Mouse (Mus musculus): ENCODE measurements around the gene Gamt. TPM values are rescaled to one million over a fixed set of nuclear protein-coding genes. Genes with fewer than 3 reads are reported as not detected.

Gene Gamt
- polyA plus RNA-seq, 1 experiment = 13.1 TPM

DNA sequence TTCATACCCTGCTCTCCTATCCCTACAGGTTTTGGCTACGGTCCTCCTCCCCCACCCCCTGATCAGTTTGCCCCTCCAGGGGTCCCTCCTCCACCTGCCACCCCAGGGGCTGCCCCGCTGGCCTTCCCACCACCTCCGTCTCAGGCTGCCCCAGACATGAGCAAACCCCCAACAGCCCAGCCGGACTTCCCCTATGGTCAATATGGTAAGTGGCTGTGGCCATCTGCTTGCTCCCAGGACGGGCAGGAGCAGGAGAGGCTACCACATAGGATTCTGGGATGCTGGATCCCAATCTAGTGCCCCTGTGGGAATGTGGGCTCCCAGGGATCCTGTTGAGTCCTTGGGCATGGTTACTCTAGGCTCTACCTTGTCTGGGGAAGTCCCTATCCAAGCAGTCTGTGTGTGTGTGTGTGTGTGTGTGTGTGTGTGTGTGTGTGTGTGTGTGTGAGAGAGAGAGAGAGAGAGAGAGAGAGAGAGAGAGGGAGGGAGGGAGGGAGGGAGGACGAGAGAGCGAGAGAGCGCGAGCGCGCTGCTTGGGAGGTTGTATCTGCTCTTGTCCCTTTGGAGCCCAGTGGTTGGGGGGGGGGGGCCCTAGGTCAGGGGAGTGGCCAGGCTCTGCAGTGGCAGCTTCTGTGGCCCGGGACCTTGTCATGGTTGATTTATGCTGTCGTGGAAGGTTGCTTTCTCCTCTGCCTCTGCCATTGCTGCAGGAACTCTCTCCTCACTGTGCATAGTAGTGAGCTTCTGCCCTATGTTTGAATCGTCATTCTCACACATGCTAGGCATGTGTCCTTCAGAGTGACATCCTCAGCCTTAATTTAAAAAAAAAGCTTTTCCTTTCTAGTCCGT lies 24.6 kb upstream of the Gamt start:
- TF ChIP-seq CTCF (IDR thresholded peaks at IDR 0.05; ENCODE audit: extremely low read depth, insufficient read length, insufficient replicate concordance, low read depth, low read length) (no peak), POLR2A (IDR thresholded peaks at IDR 0.05; ENCODE audit: low read depth, low read length) (no peak)
- Histone ChIP-seq H3K4me1 (ENCODE audit: control insufficient read depth, insufficient read depth, insufficient read length, low read length) (peaks cover 16% of the 10 kb centered on the region), H3K27me3 (ENCODE audit: control insufficient read depth, insufficient read depth, low read length) (no peaks in the 10 kb centered on the region), H3K4me3 (ENCODE audit: low read depth, low read length) (no peak overlapping the region), H3K27ac (ENCODE audit: insufficient read depth, low read depth, low read length) (no peak overlapping the region), H3K36me3 (ENCODE audit: control insufficient read depth, insufficient read depth, low read length) (peaks cover 52% of the 10 kb centered on the region)
- WGBS = 87% methylated on average over 14 of the region's 15 CpGs

DNA sequence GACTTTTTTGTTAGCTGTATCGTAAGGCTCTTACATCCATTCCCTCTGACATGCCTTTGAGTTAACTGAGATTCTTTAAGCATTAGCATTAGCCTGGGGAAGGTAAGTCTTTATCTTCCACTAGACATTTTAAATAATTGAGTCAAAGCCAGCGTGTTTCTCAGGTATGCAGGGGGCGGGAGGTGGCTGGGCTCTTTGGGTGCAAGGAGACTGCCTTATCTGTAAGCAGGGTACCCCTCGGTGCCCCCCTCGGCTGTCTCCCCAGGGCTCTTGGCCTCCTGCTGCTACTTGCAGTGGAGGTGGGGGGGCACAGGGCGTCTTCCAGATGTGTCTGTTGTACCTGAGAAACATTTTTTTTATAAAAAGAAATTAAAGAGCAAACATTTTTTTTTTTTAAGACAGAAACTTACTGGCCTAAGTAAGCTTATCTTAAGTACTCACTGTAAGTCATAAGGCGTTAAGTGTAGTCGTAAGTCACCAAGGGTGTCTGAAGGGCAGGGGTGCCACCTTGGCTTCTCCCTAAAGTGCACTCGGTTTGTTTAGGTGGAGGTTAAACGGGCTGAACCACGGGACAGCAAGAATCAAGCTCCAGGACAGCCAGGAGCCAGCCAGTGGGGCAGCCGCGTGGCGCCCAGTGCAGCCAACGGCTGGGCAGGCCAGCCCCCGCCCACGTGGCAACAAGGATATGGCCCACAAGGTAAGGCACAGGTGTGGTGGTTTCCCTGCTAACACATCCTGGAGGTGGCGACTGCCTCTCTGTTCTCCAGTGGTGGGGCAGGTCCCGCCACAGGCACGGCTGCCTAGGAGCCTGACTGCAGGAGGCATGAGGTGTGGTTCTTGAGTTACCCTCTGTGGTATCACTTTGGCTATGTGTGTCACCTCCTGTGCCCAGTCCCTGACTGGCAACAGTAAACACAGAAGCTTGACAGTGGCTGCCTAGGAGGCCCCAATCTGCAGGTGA lies 21.9 kb upstream of the Gamt start:
- peaks cover 73% of the 10 kb centered on the region for H3K36me3 ChIP-seq (ENCODE audit: control insufficient read depth, insufficient read depth, low read length)
- no peaks in the 10 kb centered on the region for H3K27me3 ChIP-seq (ENCODE audit: control insufficient read depth, insufficient read depth, low read length)
- WGBS = 44% methylated on average over 20 of the region's 20 CpGs
- TF ChIP-seq CTCF (IDR thresholded peaks at IDR 0.05; ENCODE audit: extremely low read depth, insufficient read length, insufficient replicate concordance, low read depth, low read length) (no peak), POLR2A (IDR thresholded peaks at IDR 0.05; ENCODE audit: low read depth, low read length) (no peak)
- no peak overlapping the region for H3K4me3 ChIP-seq (ENCODE audit: low read depth, low read length)
- peak overlapping the region; percentile 51; the same call in 1 of the 2 replicates for H3K27ac ChIP-seq (ENCODE audit: insufficient read depth, low read depth, low read length)
- peaks cover 13% of the 10 kb centered on the region for H3K4me1 ChIP-seq (ENCODE audit: control insufficient read depth, insufficient read depth, insufficient read length, low read length)

DNA sequence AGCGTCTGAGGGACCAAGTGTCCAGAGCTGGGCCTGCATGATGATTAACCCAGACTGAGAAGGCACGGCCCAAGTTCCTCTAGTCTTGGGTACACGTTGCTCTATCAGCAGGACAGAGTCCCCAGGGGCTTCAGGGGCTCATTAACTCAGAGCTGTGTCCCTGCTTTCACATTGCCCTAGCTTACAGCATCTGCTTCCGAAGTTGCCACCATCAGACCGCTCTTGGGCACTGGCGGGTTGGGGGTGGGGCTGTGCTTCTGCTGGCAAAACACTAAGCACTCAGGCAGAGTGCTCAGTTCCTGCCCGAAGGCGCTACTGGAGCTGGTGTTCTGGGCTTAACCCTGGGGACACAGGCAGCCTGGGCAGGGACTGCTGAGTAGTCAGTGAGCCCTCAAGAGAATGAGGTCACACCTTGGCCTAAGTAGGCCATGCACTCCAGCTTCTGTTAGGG lies 21.1 kb upstream of the Gamt start:
- no peak overlapping the region for H3K4me3 ChIP-seq (ENCODE audit: low read depth, low read length)
- peak overlapping the region; percentile 45 for H3K27ac ChIP-seq (ENCODE audit: insufficient read depth, low read depth, low read length)
- H3K4me1 ChIP-seq (ENCODE audit: control insufficient read depth, insufficient read depth, insufficient read length, low read length) = peaks cover 13% of the 10 kb centered on the region
- 37% methylated on average over 8 of the region's 8 CpGs for WGBS
- H3K36me3 ChIP-seq (ENCODE audit: control insufficient read depth, insufficient read depth, low read length) = peaks cover 74% of the 10 kb centered on the region
- H3K27me3 ChIP-seq (ENCODE audit: control insufficient read depth, insufficient read depth, low read length) = no peaks in the 10 kb centered on the region
- no peak for TF ChIP-seq CTCF (IDR thresholded peaks at IDR 0.05; ENCODE audit: extremely low read depth, insufficient read length, insufficient replicate concordance, low read depth, low read length)
- no peak for TF ChIP-seq POLR2A (IDR thresholded peaks at IDR 0.05; ENCODE audit: low read depth, low read length)

DNA sequence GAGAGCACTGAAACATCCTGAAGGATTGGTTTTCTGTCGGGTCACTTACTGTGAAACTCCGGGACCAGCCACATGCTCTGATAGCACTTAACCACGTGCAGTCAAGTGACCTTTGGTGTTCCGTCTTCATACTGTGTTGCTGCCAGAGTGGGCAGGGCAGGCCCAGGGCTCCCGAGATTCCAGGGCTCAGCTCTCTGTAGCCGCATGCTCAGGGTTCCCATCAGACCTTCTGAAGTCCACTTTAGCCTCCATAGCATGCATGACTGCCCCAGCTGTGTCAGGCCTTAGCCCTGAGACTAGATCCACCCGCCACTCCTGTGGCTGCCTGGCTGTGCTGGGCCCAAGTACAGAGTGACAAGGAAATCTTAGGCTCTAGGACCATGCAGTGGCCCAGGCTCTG lies 20.5 kb upstream of the Gamt start:
- peaks cover 73% of the 10 kb centered on the region for H3K36me3 ChIP-seq (ENCODE audit: control insufficient read depth, insufficient read depth, low read length)
- TF ChIP-seq CTCF (IDR thresholded peaks at IDR 0.05; ENCODE audit: extremely low read depth, insufficient read length, insufficient replicate concordance, low read depth, low read length) (no peak), POLR2A (IDR thresholded peaks at IDR 0.05; ENCODE audit: low read depth, low read length) (no peak)
- H3K27ac ChIP-seq (ENCODE audit: insufficient read depth, low read depth, low read length) = peak overlapping the region; percentile 45
- H3K4me3 ChIP-seq (ENCODE audit: low read depth, low read length) = no peak overlapping the region
- WGBS = 28% methylated on average over 7 of the region's 7 CpGs
- no peaks in the 10 kb centered on the region for H3K27me3 ChIP-seq (ENCODE audit: control insufficient read depth, insufficient read depth, low read length)
- peaks cover 13% of the 10 kb centered on the region for H3K4me1 ChIP-seq (ENCODE audit: control insufficient read depth, insufficient read depth, insufficient read length, low read length)

DNA sequence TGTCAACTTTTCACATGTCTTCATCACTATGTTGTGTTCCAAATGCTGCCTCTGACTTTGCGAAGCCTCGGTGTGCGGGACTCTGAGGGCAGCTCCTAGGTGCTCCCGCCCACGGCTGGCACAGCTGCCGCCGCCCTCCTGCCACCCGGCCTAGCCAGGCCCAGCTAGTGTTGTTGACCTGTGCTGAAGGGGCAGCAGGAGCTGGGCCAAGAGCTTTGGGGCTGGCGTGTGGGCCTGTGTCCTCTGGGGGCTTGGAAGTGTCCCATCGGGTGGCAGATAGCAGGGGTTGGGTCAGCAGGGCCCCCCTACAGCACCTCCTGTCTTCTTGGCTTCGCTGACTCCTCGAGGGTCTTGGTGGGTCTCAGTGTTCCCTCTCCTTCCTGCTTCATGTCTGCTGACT lies 18.5 kb upstream of the Gamt start:
- TF ChIP-seq CTCF (IDR thresholded peaks at IDR 0.05; ENCODE audit: extremely low read depth, insufficient read length, insufficient replicate concordance, low read depth, low read length) (no peak), POLR2A (IDR thresholded peaks at IDR 0.05; ENCODE audit: low read depth, low read length) (no peak)

DNA sequence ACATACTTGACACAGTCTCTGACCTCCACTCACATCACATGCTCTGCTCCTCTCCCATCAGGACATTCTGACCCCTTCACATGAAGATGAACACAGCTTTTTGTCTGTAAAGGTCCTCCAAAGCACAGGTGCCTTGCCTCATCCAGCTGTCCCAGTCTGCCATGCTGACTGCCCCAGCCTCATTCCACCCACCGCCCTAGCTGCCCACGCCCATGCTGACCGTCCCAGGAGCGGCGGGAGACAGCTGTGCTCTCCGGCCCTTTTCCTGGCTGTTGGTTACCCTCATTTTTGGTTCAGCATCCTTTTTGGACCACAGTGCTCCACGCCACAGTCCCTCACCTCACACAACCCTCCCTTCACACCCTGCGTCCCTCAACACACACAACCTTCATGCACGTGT lies 17.6 kb upstream of the Gamt start:
- Histone ChIP-seq H3K4me1 (ENCODE audit: control insufficient read depth, insufficient read depth, insufficient read length, low read length) (peaks cover 16% of the 10 kb centered on the region), H3K27me3 (ENCODE audit: control insufficient read depth, insufficient read depth, low read length) (no peaks in the 10 kb centered on the region), H3K36me3 (ENCODE audit: control insufficient read depth, insufficient read depth, low read length) (peaks cover 59% of the 10 kb centered on the region), H3K4me3 (ENCODE audit: low read depth, low read length) (no peak overlapping the region), H3K27ac (ENCODE audit: insufficient read depth, low read depth, low read length) (no peak overlapping the region)
- no peak for TF ChIP-seq POLR2A (IDR thresholded peaks at IDR 0.05; ENCODE audit: low read depth, low read length)
- no peak for TF ChIP-seq CTCF (IDR thresholded peaks at IDR 0.05; ENCODE audit: extremely low read depth, insufficient read length, insufficient replicate concordance, low read depth, low read length)
- 94% methylated on average over 9 of the region's 9 CpGs for WGBS

More for the DNA sequence above, 18.5 kb upstream of the Gamt start:
- H3K27ac ChIP-seq (ENCODE audit: insufficient read depth, low read depth, low read length) = no peak overlapping the region
- peaks cover 65% of the 10 kb centered on the region for H3K36me3 ChIP-seq (ENCODE audit: control insufficient read depth, insufficient read depth, low read length)
- no peaks in the 10 kb centered on the region for H3K27me3 ChIP-seq (ENCODE audit: control insufficient read depth, insufficient read depth, low read length)
- no peak overlapping the region for H3K4me3 ChIP-seq (ENCODE audit: low read depth, low read length)
- H3K4me1 ChIP-seq (ENCODE audit: control insufficient read depth, insufficient read depth, insufficient read length, low read length) = peaks cover 16% of the 10 kb centered on the region
- 84% methylated on average over 12 of the region's 12 CpGs for WGBS
